Comparison of ENCODE assay signal across 12 mouse cellular contexts in the genomic region with DNA sequence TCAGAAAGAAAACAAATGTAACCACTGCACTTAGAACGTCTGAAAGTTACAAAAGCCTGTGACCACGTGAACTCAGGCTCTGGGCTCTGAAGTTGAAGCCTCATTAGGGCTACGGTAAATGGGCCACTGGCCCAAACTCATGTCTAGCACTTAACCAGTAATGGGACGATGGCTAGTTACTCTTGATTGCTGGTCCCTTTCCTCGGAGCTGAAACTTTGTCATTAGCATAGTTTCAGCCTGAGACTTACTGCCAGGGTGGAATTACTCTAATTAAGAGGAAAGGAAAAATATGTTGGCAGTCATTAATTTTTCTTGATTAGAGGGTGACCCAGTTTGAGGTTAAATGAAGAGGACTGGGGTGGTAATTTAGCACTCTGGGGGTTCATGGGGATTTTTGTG.
"Had no signal": no experiment of that assay in that cellular context is flagged by ENCODE, and none has a peak within 500 bp of the region (broad histone marks: within the 10 kb centered on the region; RNA-seq: fewer than 3 reads in every experiment).

No protein-coding gene starts in this region.

- H3K9ac ChIP-seq: liver, embryonic 15.5 days; midbrain, embryonic 13.5 days; neural tube, embryonic 12.5 days had no signal

- H3K9me3 ChIP-seq: liver, embryonic 15.5 days; midbrain, embryonic 13.5 days; neural tube, embryonic 12.5 days had no signal

- H3K27me3 ChIP-seq: liver, embryonic 15.5 days; midbrain, embryonic 13.5 days; neural tube, embryonic 12.5 days had no signal

- DNase-seq: left cerebral cortex, postnatal 4 days; lung, adult 2 months; lung, postnatal 36 days; thymus, postnatal 4 days had no signal

- ATAC-seq: lung, postnatal 0 days; midbrain, embryonic 13.5 days had no signal

- H3K36me3 ChIP-seq: liver, embryonic 15.5 days; midbrain, embryonic 13.5 days; neural tube, embryonic 12.5 days had no signal

- H3K4me3 ChIP-seq: liver, embryonic 15.5 days; midbrain, embryonic 13.5 days; myocyte; neural tube, embryonic 12.5 days had no signal

- H3K27ac ChIP-seq: kidney, postnatal 0 days; liver, embryonic 15.5 days; midbrain, embryonic 13.5 days; neural tube, embryonic 12.5 days; stomach, postnatal 0 days had no signal

- H3K4me2 ChIP-seq: liver, embryonic 11.5 days; liver, embryonic 15.5 days; midbrain, embryonic 13.5 days; neural tube, embryonic 12.5 days had no signal

- H3K4me1 ChIP-seq: liver, embryonic 15.5 days; midbrain, embryonic 13.5 days; neural tube, embryonic 12.5 days had no signal
